Mouse (Mus musculus) hindbrain, embryonic 13.5 days (tissue): ENCODE results near the gene Prpf19. TPM values are rescaled to one million over a fixed set of nuclear protein-coding genes. Genes with fewer than 3 reads are reported as not detected.
A peak's percentile ranks its signal among the peaks of the same experiment; 100 is the strongest.

Experiments used
- ATAC-seq: fragments of 200-750 bp; cut with Nextera tagmentation; 2 replicates; pipeline ENCODE4 v1.8.0; 2017; ENCODE audit warnings: moderate TSS enrichment; ENCODE audit not compliant: low FRiP score
- H3K27ac ChIP-seq: fragments of 300-500 bp; sonication (generic); 2 replicates; pipeline ENCODE4 v1.5.1; 2015; ENCODE audit warnings: inconsistent platforms, mild to moderate bottlenecking, moderate library complexity
- H3K27me3 ChIP-seq: fragments of 300-500 bp; sonication (generic); 2 replicates; pipeline ENCODE4 v1.6.1; 2015; ENCODE audit warnings: mild to moderate bottlenecking, inconsistent platforms
- H3K36me3 ChIP-seq: fragments of 300-500 bp; sonication (generic); 2 replicates; pipeline ENCODE4 v1.6.1; 2015; ENCODE audit warnings: mild to moderate bottlenecking, inconsistent platforms
- H3K4me1 ChIP-seq: fragments of 300-500 bp; sonication (generic); replicated peaks from 2 replicates; pipeline ENCODE4 v1.6.1; 2015; ENCODE audit warnings: inconsistent platforms
- H3K4me2 ChIP-seq: fragments of 300-500 bp; sonication (generic); 2 replicates; pipeline ENCODE4 v1.6.1; 2015; ENCODE audit warnings: inconsistent platforms, mild to moderate bottlenecking, moderate library complexity
- H3K4me3 ChIP-seq: fragments of 300-500 bp; sonication (generic); 2 replicates; pipeline ENCODE4 v1.5.1; 2015; ENCODE audit warnings: mild to moderate bottlenecking, inconsistent platforms
- H3K9ac ChIP-seq: fragments of 300-500 bp; sonication (generic); 2 replicates; pipeline ENCODE4 v1.6.1; 2015; ENCODE audit warnings: mild to moderate bottlenecking, inconsistent platforms
- H3K9me3 ChIP-seq: fragments of 300-500 bp; sonication (generic); 2 replicates; pipeline ENCODE4 v1.6.1; 2016; ENCODE audit warnings: inconsistent platforms
- WGBS: fragments of 180-500 bp; shearing (Covaris S2); methylation state at CpG from one replicate; pipeline ENCODE4 v1.1.7; 2015; 5-methylcytosine and 5-hydroxymethylcytosine counted together
- polyA plus RNA-seq: library from polyadenylated mRNA; unstranded; fragments of >200 nt; fragmentation: Nextera tagmentation; extraction: Ambion mirVana; gene quantifications from 2 replicates; pipeline ENCODE4 v1.2.1, GENCODE M21; 2015

Prpf19 gene
- polyA plus RNA-seq, 1 experiment from 2014 or later: 40.2 TPM

DNA sequence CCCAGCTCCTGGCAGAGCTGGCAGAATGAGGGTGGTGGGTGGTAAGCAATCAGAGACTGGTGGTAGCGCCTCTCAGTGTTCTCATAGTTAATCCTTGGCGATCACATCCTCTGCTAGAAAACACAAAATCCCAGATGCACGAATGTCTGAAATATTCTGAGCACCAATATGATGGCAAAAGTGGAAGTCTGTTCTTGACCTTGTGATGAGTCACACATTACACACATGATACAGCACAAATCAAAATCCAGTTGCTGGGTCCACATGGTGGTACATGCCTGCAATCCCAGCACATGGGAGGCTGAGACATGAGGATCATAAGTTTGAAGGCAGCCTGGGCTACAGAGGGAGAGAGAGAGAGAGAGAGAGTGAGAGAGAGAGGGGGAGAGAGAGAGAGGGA, 26.0 kb downstream of the Prpf19 start:
- no peaks in the 10 kb centered on the region for H3K36me3 ChIP-seq
- H3K27me3 ChIP-seq: no peaks in the 10 kb centered on the region
- no peak overlapping the region for H3K4me2 ChIP-seq
- no peak overlapping the region for H3K4me3 ChIP-seq
- H3K27ac ChIP-seq: no peak overlapping the region
- 85% methylated on average over 3 of the region's 3 CpGs for WGBS
- H3K9me3 ChIP-seq: no peaks in the 10 kb centered on the region
- no peak overlapping the region for H3K9ac ChIP-seq
- no peaks in the 10 kb centered on the region for H3K4me1 ChIP-seq
- no peak for ATAC-seq

DNA sequence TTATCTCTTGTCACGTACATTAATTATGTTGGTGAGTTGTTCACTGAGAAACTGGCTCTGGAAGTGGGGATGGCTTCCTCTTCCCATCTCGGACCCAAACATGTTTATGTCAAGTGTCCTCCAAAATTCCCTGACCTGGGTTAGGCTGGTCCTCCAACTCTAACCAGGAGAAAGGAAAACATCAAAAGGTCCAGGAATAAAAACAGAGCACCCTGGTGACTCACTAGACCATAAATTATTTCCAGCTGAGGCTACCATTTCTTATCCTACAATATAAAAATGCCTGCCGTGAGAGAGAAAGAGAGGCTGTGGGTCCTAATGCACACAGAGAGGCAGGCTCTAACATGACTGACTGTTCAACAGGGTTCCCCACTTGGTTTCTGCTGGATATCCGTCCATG, 29.2 kb downstream of the Prpf19 start:
- H3K27ac ChIP-seq: no peak overlapping the region
- no peaks in the 10 kb centered on the region for H3K36me3 ChIP-seq
- ATAC-seq: no peak
- WGBS: 62% methylated on average over 4 of the region's 4 CpGs
- H3K4me1 ChIP-seq: no peaks in the 10 kb centered on the region; the same call in 1 of the 2 replicates
- H3K4me2 ChIP-seq: no peak overlapping the region
- no peaks in the 10 kb centered on the region for H3K27me3 ChIP-seq
- no peak overlapping the region for H3K9ac ChIP-seq
- no peak overlapping the region for H3K4me3 ChIP-seq
- H3K9me3 ChIP-seq: no peaks in the 10 kb centered on the region

DNA sequence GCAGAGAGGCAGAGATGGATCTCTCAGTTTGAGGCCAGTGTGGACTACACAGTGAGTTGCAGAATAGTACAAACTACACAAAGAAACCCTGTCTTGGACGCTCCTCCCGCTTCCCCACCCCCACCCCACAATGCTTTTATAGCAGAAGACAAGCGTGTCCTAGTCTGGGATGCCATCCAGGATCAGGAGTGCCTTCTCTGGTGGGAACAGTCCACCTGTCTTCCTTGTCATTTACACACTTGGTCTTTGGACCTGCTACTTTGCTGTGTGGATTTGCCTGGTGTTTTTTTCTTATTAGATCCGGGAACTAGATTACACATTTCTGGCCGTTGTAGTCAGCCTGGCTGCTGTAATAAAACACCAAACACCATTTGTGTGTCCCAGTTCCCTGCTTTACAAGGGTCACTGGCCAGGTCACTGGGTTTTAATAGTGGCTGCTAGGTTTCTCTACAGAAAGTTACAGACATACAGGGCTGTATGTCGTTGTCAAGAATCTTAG, 31.1 kb downstream of the Prpf19 start:
- Histone ChIP-seq H3K27me3 (no peaks in the 10 kb centered on the region), H3K9ac (no peak overlapping the region), H3K9me3 (no peaks in the 10 kb centered on the region), H3K36me3 (no peaks in the 10 kb centered on the region), H3K27ac (0 out of 2 replicates have a peak overlapping the region, but pooled peaks have one; percentile 55), H3K4me1 (no peaks in the 10 kb centered on the region; the same call in 1 of the 2 replicates), H3K4me3 (no peak overlapping the region), H3K4me2 (no peak overlapping the region)
- WGBS: 22% methylated on average over 6 of the region's 6 CpGs
- ATAC-seq: peak; percentile 52; the same call in 1 of the 2 replicates

DNA sequence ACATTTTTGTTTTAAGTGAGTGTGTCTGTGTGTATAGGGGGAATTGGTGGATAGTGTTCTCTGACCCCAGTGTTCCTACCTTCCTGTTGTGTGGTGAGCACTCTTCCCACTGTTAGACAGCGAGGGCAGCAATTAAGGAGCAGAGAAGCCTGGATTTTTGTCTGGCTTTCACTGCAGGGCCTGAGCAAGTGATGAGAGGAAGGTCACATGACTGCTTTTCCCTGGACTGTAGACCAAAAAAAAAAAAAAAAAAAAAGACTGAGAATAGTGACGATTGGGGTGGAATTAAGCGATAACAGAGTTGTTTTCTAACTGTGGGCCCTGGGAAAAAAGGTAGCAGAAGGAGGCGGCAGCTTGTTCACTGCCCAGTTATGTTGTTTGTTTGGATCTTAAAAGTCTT, 31.6 kb downstream of the Prpf19 start:
- Histone ChIP-seq H3K36me3 (no peaks in the 10 kb centered on the region), H3K9ac (no peak overlapping the region), H3K9me3 (no peaks in the 10 kb centered on the region), H3K4me1 (no peaks in the 10 kb centered on the region; the same call in 1 of the 2 replicates), H3K27ac (no peak overlapping the region), H3K4me3 (no peak overlapping the region), H3K27me3 (no peaks in the 10 kb centered on the region), H3K4me2 (no peak overlapping the region)
- no peak for ATAC-seq
- 32% methylated on average over 4 of the region's 4 CpGs for WGBS

DNA sequence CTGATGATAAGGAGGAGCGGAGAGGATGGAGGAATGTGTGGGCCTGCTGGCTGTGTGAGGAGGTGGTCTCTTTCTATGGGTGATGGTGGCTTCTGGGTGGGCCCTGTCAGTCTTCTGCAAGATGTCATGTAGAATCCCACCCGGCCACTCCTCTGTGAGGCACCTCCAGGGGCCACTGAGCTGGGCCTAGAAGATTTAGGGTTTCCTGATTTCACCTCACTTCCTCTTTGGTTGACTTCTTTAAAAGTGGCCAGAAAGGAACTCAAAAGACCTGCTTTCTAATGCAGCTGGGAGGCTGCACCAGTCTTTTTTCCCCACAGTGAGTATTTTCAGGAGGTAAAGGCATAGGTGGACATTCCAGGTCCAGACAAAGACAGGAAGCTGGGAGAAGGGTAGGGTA, 35.6 kb downstream of the Prpf19 start:
- no peak for ATAC-seq
- 82% methylated on average over 2 of the region's 2 CpGs for WGBS
- no peaks in the 10 kb centered on the region; the same call in 1 of the 2 replicates for H3K4me1 ChIP-seq
- H3K4me2 ChIP-seq: no peak overlapping the region
- no peak overlapping the region for H3K27ac ChIP-seq
- H3K9me3 ChIP-seq: no peaks in the 10 kb centered on the region
- no peak overlapping the region for H3K9ac ChIP-seq
- no peak overlapping the region for H3K4me3 ChIP-seq
- H3K27me3 ChIP-seq: no peaks in the 10 kb centered on the region
- no peaks in the 10 kb centered on the region for H3K36me3 ChIP-seq

DNA sequence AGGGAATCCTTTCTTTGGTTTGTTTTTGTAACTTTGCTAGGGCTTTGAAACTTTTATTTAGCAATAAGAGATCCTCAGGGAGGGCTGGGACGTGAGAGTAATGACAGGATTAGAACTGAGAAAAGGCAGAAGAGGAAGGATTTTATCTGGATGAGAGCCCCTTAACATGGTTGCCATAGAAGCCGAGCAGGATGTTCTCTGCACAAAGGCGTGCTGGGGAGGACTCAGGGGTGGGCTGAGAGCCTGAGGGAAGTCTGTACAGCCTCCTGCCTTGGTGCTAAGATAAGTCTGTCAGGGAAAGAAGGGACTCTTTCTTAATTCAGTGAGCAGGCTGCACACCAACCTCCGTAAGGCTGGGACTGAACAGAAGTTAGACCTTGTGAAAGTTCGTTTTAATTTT, 40.0 kb downstream of the Prpf19 start:
- H3K9ac ChIP-seq: no peak overlapping the region
- H3K4me1 ChIP-seq: peaks cover under 1% of the 10 kb centered on the region; the same call in 1 of the 2 replicates
- H3K36me3 ChIP-seq: no peaks in the 10 kb centered on the region
- H3K4me3 ChIP-seq: no peak overlapping the region
- no peak for ATAC-seq
- WGBS: 34% methylated on average over 5 of the region's 5 CpGs
- no peak overlapping the region for H3K27ac ChIP-seq
- H3K4me2 ChIP-seq: no peak overlapping the region
- no peaks in the 10 kb centered on the region for H3K9me3 ChIP-seq
- no peaks in the 10 kb centered on the region for H3K27me3 ChIP-seq

DNA sequence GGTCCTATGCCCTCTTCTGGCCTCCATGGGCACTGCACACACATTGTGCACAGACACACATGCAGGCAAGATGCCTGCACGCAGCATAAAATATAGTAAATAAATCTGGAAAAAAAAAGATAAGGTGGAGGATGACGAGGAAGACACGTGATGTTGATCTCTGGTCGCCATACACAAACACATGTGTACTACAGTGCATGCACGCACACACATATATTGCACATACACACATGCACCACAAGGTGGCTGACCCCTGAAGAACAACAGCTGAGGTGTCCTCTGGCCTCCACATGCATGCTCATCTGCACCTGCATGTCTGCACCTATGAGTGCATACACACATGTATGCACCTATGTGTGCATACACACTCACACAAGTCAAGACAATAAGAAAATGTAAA, 41.0 kb downstream of the Prpf19 start:
- Histone ChIP-seq H3K27me3 (no peaks in the 10 kb centered on the region), H3K9me3 (no peaks in the 10 kb centered on the region), H3K27ac (no peak overlapping the region), H3K9ac (no peak overlapping the region), H3K4me2 (no peak overlapping the region), H3K36me3 (no peaks in the 10 kb centered on the region), H3K4me1 (peaks cover 11% of the 10 kb centered on the region), H3K4me3 (no peak overlapping the region)
- no peak for ATAC-seq
- WGBS: 90% methylated on average over 5 of the region's 5 CpGs

DNA sequence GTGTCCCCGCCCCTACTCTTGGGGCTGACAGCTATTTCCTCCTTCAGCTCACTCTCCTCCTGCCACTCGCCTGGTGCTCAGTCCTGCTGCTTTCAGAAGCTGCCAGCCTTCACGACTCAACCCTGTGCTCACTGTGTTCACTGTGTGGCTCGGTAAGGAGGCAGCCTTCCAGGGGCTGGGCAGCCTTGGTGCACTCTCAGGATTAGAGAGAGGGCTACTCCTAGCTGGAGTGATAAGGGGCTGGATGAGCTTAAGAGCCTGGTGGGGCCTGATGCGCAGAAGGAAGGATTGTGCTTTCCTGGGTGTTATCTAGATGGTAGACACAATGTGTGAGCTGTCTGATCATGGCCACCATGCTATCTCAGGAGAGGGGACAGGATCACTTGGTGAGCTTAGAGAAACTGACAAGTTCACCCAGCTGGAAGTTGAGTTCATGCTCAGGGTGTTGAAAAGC, 42.1 kb downstream of the Prpf19 start, which contains the start of gene Ptgdr2:
Gene Ptgdr2 (plus strand): TSS at position 51 of the 454 bp plus-strand sequence.
- no peak for ATAC-seq
- WGBS: 72% methylated on average over 5 of the region's 5 CpGs
- Histone ChIP-seq H3K9me3 (no peaks in the 10 kb centered on the region), H3K36me3 (peaks cover 4% of the 10 kb centered on the region), H3K9ac (no peak within 1 kb of the TSS), H3K4me1 (peaks cover 18% of the 10 kb centered on the region), H3K27me3 (0 out of 2 replicates have a peak, but pooled peaks cover 4% of the 10 kb centered on the region), H3K4me3 (no peak within 1 kb of the TSS), H3K27ac (no peak within 1 kb of the TSS), H3K4me2 (no peak within 1 kb of the TSS)

DNA sequence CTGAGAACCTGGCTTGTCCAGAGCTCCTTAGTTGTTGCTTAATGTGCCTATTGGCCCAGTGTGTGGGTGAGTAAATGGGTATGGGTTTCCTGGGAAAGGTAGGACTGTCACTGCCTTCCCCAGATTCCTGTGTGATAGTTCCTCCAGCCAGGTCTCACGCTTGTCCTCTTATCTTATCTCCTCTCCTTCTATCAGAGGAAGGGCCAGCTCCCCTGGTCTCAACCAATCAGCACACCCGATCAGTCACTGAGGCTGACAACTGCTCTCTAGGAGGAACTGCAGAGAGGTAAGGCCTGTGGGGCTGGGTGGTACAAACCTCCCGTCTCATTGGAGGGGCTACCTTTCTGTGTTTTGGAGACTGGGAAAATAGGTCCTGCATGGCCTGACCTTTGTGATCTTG, 43.7 kb downstream of the Prpf19 start:
- ATAC-seq: no peak
- 67% methylated on average over 3 of the region's 3 CpGs for WGBS

DNA sequence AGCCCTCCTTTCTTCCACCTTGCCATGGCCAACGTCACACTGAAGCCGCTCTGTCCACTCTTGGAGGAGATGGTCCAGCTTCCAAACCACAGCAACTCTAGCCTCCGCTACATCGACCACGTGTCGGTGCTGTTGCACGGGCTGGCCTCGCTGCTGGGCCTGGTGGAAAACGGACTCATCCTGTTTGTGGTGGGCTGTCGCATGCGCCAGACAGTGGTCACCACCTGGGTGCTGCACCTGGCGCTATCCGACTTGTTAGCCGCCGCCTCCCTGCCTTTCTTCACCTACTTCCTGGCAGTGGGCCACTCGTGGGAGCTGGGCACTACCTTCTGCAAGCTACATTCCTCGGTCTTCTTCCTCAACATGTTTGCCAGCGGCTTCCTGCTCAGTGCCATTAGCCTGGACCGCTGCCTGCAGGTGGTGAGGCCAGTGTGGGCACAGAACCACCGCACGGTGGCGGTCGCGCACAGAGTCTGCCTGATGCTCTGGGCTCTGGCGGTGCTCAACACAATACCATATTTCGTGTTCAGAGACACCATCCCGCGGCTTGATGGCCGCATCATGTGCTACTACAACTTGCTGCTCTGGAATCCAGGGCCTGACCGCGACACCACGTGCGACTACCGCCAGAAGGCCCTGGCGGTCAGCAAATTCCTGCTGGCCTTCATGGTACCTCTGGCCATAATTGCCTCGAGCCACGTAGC, 45.2 kb downstream of the Prpf19 start:
- no peaks in the 10 kb centered on the region for H3K9me3 ChIP-seq
- peak overlapping the region; percentile 74 for H3K4me2 ChIP-seq
- H3K27ac ChIP-seq: peak overlapping the region; percentile 81
- ATAC-seq: peak; percentile 91
- H3K4me1 ChIP-seq: peaks cover 18% of the 10 kb centered on the region
- 0 out of 2 replicates have a peak, but pooled peaks cover 6% of the 10 kb centered on the region for H3K27me3 ChIP-seq
- H3K36me3 ChIP-seq: peaks cover 35% of the 10 kb centered on the region
- H3K9ac ChIP-seq: peak overlapping the region; percentile 75
- 16% methylated on average over 37 of the region's 37 CpGs for WGBS
- peak overlapping the region; percentile 39 for H3K4me3 ChIP-seq

More for the DNA sequence above, 43.7 kb downstream of the Prpf19 start:
- Histone ChIP-seq H3K27me3 (0 out of 2 replicates have a peak, but pooled peaks cover 6% of the 10 kb centered on the region), H3K27ac (no peak overlapping the region), H3K4me3 (no peak overlapping the region), H3K36me3 (peaks cover 21% of the 10 kb centered on the region), H3K4me1 (peaks cover 18% of the 10 kb centered on the region), H3K4me2 (no peak overlapping the region), H3K9ac (no peak overlapping the region), H3K9me3 (no peaks in the 10 kb centered on the region)

DNA sequence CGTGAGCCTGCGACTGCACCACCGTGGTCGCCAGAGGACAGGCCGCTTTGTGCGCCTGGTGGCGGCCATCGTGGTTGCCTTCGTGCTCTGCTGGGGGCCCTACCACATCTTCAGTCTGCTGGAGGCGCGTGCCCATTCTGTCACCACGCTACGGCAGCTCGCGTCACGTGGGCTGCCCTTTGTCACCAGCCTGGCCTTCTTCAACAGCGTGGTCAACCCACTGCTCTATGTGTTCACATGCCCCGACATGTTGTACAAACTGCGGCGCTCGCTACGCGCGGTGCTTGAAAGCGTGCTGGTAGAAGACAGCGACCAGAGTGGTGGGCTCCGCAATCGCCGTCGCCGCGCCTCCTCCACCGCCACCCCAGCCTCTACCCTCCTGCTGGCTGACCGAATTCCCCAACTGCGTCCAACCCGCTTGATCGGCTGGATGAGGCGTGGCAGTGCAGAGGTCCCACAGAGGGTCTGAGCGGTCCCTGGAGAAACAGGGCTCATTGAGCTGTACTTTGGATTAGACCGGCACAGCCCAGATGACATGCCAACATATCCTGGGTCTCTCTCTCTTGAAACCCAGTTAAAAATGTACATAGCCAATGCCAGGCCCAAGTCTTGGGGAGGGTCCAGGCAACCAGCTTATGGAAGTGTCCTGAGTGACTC, 45.9 kb downstream of the Prpf19 start:
- peaks cover 18% of the 10 kb centered on the region for H3K4me1 ChIP-seq
- peaks cover 37% of the 10 kb centered on the region for H3K36me3 ChIP-seq
- ATAC-seq: peak; percentile 85
- H3K9ac ChIP-seq: peak overlapping the region; percentile 75
- 2% methylated on average over 40 of the region's 40 CpGs for WGBS
- 0 out of 2 replicates have a peak, but pooled peaks cover 6% of the 10 kb centered on the region for H3K27me3 ChIP-seq
- H3K4me3 ChIP-seq: peak overlapping the region; percentile 39
- no peaks in the 10 kb centered on the region for H3K9me3 ChIP-seq
- H3K27ac ChIP-seq: peak overlapping the region; percentile 81
- peak overlapping the region; percentile 74 for H3K4me2 ChIP-seq

DNA sequence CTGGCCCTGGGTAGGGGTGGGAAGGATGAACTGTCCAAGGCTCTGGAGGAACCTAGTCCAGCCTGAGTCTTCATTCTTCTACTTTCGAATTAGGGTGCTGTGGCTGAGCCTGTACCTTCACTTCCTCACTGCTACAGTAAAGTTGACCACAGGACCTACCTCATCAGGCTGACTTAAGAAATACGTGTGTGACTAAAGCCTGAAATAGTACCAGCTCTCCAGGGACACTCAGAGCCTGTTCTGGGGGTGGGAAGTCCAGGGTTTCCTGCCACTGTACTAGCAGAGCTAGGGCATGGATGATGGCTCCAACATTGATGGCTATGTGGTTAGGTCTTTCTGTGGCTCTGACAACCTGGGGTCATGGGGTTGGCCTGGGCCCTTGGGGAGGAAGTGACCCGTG, 48.9 kb downstream of the Prpf19 start:
- Histone ChIP-seq H3K36me3 (peaks cover 44% of the 10 kb centered on the region), H3K27ac (no peak overlapping the region), H3K4me3 (no peak overlapping the region), H3K4me1 (peaks cover 45% of the 10 kb centered on the region), H3K27me3 (0 out of 2 replicates have a peak, but pooled peaks cover 6% of the 10 kb centered on the region), H3K4me2 (no peak overlapping the region), H3K9ac (no peak overlapping the region), H3K9me3 (no peaks in the 10 kb centered on the region)
- no peak for ATAC-seq
- WGBS: 90% methylated on average over 3 of the region's 3 CpGs
